Mouse (Mus musculus) adrenal gland, postnatal 36 days (tissue): ENCODE data around the gene Trim43c. TPM values are rescaled to one million over a fixed set of nuclear protein-coding genes. Genes with fewer than 3 reads are reported as not detected.
"Not testable (repeated sequence)": the region's sequence is repeated elsewhere in the genome, so short reads cannot be mapped to it uniquely, and the experiment has no call there.

Experiments
- DNase-seq, 2 experiments: peaks; one replicate each; pipeline ENCODE4 v3.0.0; 2021; ENCODE audit warnings: mixed read lengths in 1 of 2
- long read RNA-seq, 2 experiments: library from polyadenylated mRNA; stranded (forward); transcript quantifications; one replicate each; pipeline ENCODE4 v2.0.0; 2021; ENCODE audit warnings: borderline sequencing depth in 2 of 2
- total RNA-seq, 2 experiments: library from RNA; stranded (reverse); gene quantifications; 2 replicates each; pipeline ENCODE4 v1.2.3; 2021

The Trim43c gene
- total RNA-seq: not detected
- long read RNA-seq, experiment 1, partial matches to known transcripts: 0 of 1 reads
- long read RNA-seq, experiment 1, other reads (novel, unspliced or antisense): 1 of 1 reads
- long read RNA-seq, experiment 2: 0 reads

DNA sequence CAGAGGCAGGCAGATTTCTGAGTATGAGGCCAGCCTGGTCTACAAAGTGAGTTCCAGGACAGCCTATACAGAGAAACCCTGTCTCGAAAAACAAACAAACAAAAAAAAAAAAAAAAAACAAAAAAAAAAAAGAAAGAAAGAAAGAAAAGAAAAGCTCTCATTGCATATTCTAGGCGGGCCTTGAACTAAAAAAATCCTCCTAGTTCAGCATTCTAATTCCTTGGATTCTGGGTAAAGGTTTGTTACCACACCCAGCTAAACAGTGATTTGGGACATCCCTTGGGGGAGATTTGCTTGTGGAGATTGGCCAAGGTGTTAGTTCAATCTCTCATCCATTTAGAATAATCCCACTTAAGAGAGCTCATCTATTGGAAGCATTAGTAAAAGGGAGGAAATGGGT is at the start of gene Trim43c:
TSS of gene Trim43c (plus strand) at position 301 of the 400 bp plus-strand sequence.
- not testable (repeated sequence) for DNase-seq

DNA sequence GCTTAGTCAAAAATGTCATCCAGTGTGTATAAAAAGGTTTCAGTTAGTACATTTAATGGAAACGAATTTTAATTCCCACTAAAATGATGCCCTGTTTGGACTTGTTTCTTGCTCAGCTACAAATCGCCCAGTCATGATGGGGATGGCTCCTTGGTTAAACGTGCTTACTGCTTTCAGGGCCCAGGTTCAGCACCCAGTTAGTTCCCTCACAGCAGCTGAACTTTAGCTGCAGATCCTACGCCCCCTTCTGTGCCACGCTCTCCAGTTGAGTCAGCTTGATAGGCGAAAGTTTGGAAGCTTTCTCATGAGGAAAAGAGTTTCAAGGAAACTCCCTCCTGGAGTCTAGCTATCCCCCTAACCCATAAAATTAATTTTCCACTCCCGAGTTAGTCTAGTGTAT is 14.1 kb downstream of the Trim43c start:
- not testable (repeated sequence) for DNase-seq

DNA sequence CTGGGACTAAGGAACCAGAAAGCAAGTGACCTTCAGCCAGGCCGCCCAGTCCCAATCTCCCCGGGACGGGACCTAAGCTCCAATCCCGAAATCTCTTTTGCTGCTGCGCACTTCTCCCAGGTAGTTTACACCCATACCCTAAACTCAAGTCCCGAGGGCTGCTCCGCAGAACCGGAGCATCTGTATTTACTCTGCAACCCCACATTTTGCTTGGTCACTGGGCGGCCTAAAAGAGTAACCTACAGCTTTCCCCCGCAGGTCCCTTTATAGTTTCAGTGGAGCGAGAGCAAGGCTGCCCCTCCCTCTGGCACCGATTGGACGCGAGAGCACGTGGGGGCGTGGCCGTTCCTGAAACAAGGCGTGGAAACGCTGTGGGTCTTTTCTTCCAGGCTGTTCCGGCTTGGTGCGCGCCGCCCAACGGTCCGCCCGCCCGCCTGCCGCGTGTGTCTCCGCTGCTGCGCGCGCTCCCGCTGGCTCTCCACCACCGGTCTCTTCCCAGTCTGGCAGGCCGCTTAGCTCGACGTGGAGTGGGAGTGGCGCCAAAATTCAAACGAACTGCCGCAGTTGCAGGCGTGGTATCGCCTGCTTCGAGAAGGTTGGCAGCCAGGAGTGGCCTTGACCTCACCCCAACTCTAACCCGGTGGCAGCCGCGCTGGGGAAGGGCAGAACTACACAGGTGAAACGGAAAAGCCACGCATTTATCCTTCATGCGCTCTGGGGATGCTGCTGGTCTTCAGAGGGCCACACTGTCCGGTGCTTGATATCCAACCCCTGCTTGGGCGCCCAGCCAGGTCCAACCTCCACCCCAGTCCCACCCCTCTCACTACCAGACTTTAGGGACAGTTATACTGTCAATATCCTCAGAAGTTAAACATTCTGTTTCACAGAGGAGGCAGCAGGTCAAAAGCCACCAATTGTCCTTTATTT is 19.9 kb downstream of the Trim43c start:
- peak; percentile 91 to 93 for DNase-seq

Other genes starting within 250 kb of the Trim43c start
- 10 to 100 TPM; 30.6 to 38.7 TPM for gene Mthfsl, start 118.9 kb upstream of the Trim43c start, total RNA-seq
- 1 to 10 TPM in 1 of 2 experiments, under 1 TPM in 1; 0.53 to 1.3 TPM for gene Bcl2a1d, start 107.2 kb upstream of the Trim43c start, total RNA-seq
- under 1 TPM in 1 of 2 experiments, not detected in 1; 0.96 TPM for gene Bcl2a1a, start 117.7 kb downstream of the Trim43c start, total RNA-seq